Mouse (Mus musculus) kidney, adult 18-20 months (tissue): ENCODE measurements around the gene Cops9.

Experiments used
- DNase-seq: peaks from one replicate; pipeline ENCODE4 v3.0.0; 2021

Gene Cops9

DNA sequence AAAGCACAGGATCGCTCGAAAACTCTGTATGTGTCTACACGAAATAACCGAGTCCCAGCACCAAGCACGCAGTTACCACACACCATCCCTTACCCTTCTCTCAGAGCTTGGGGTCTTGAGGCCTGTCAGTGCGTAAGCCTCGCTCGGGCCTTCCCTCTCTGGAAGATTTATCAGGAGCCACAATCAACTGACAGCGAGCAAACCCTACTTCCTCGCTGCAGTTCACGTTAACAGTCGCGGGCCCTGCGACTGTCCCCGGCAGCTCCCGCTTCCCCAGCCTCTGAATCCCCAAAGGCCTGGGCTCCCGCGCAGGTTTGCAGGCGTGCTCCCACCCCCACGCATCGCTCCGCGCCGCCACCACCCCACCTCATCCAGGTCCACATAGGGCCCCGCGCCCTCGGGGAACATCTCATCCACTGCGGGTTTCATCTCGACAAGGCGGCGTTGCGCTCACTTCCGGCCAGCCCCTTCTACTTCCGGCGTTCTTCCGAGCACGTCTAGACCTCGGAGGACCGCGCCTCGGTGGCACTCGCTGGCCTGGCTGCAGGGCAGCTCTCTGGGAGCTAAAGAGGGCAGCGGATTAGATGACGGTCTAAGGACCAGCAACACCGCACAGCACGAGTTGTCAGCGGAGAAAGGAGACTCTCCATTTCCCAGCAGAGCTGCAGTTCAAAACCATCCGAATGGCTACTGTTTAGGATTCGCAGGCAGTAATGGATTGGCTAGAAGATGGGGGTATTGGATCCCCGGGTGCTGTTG, at the start of gene Cops9:
TSS of gene Cops9 (minus strand) at position 472 of the 759 bp plus-strand sequence.
- DNase-seq: peak; percentile 91

DNA sequence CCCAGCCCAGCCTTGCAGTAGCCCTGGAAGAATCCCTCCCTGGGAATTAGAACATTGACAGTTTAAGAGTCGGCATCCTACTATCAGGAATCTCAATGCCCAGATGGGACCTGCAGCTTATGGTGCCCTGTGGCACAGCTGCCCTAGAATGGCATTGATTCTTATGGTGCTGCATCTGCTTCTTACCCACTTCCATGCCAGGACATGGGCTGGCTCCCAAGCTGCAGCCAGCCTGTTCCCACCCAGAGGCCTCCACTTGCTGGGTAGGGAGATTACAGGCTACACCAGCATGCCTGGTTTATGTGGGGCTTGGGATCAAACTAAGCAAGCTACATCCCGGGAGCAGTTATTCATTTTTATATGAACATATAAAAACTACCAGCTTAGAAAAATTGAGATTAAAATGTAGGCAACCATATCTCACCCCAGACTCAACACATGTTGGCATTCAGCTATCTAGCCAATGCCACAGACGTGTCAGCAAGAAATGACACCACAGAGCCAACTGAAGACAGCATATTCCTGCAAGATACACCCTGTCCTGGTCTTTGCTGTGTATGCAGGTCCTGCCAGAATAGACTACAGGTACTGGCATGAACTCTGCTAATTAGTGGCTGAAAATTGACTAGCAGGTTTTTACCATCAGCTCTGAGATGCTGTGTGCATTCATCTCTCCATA, 49.5 kb upstream of the Cops9 start:
- DNase-seq: no peak

DNA sequence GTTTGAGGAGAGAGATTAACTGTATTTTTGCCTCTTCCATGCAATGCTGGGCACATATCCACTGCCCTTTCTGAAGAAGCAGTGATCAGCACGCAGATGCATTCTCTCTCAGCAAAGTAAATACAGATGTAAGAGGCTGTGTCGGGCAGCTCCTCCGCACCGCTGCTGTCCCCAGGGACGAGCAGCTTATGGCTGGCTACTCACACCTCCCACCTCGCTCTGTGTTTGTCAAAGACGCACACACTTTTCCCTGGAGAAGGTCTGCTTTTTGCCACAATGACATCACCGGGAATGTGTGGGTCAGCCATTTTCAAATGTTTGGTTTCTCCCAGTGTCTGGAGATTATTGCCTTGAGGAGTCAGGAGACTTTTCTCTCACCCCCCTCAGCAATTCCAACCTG, 45.2 kb upstream of the Cops9 start:
- DNase-seq: no peak

DNA sequence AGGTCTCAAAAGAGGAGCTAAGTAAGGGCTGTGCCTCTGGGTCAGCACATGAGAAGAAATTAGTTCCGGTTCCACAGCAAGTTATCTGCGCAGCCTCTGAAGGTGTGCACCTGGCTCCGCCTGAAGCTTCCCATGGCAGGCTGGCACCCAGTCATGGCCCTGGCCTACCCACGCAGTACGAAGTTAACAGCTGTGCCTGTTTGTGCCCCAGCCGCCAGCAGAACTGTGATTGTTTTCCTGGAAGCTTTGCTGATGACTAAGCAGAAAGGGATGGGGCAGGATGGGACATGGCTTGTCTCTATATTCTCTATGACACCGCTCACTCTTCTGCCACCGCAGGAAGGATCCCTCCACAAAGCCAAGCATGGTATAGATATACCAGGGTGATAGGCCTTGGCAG, 41.4 kb upstream of the Cops9 start:
- DNase-seq: no peak

DNA sequence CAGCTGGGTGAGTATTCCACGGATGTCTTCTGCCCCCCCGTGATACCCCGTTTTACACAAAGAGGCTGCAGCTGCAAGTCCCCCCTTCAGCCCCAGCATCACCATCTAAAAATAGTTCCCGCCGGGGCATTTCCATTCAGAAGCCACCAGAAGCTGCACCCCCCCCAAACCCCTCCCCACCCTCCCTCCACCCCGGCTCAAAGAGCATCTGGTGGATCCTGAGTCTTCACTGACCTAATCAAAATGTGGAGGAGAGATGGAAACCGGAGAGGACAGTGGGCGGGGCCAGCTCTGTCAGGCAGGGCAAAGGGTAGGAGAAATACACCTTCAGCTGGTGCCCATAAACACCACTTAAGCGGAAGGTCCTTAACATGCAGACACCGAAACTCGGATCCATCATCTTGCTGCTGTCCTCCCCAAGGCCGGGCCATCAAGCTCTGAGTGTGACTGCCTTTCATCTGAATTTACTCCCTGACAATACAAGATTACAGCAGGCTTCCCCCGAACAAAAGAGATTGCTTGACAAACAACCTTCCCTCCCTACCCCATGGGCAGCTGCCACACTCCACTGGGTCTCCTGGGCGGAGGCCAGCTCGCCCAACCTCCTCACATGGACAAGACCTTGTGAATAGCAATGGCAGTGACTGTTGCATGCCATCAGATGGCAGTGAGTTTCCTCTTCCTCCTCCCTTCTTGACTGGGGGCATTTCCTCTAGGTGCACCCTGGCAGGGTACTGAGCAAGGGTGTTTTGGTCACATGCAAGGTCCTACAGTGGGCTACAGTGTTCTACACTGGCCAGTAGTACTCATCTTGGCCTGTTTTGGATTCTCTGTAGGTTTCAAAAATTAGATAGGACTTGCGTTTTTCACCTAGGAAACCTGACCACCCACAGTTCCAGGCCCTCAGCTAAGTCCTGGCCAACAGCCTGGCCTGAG, 39.2 kb upstream of the Cops9 start:
- DNase-seq: peak; percentile 75

DNA sequence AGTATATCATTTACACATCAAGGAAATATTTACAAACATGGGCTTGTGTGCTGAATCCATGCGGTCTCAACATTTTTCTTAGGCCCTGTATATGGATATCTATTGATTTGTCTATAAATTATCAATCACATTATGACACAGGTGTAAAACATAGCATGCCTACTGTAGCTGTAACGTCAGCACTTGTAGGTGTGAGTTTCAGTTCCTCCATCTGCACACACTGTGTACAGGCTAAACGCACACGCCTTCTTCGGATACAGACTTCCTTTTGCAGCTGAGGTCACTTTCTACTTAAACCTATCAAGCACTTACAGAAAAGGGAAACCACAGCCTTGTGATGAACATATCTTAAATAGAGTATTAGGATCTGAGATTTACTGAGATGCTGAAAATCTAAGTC, 37.0 kb upstream of the Cops9 start:
- no peak for DNase-seq

DNA sequence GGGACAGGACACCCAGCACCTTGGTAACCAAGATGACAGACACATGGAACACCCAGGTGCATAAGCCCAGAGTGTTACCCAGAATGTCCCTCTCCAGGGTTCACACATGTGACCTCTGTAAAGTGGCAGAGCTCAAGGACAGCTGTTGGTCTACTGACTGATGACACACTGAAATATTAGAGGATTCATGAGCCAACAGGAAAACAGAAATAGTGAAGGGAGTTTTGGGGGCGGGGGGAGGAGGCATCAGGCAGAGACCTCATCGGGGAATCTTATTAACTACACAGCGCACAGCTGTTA, 34.8 kb upstream of the Cops9 start:
- DNase-seq: no peak

DNA sequence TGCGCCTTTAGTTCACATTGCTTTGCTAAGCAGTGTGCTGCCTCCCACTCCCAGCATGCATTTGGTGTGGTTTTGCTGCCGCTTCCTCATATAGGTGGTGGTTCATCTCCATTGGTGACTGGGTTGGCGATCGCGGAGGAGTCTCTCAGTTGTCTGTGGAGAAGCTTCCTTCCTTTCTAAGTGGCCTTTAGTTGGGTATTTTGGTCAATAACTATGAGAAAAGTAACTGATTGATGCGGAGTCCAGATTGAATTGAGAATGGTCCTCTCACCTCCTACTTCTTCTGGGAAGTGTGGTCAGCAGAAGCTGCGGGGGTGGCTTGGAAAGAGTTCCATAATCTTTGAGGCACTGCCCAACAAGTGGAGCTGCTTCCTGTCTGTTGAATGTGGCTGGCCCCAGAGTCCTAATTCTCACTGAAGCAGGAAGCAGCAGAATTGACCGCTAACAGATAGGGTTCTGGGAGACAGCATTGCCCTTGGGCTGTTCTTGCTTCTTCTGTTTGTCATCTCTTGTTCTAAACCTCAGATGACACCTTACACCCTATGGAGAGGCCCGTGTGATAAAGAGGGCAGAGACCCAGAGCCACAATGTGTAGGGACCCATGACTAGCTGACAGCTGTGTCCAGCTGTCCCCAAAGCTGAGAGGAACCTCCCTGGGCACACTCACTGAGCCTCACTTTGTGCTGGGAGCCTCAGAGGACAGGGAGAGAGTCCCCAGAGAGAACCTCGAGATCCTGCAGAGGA, 34.3 kb upstream of the Cops9 start:
- no peak for DNase-seq

DNA sequence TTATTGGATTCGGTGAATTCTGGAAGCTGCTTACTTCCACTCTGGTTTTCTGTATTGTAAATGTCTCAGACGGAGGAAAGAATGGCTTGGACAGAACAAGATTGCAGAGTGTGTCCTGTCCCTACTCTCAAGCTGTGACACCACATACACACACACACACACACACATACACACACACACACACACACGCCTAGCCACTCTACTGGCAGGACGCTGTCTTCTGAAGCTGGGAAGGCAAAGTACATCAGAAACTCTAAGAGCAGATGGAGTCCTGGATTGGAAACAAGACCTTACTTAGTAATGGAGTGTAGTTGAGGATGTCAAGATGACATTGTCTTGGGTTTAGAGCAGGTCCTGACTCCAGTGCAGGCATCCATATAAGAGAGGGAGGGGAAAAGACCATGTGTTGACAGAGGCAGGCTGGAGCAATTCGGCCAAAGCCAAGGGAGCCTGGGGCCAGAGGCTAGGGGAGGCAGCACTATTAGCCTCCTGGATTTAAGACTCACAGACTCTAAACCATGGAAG, 31.5 kb upstream of the Cops9 start:
- no peak for DNase-seq

DNA sequence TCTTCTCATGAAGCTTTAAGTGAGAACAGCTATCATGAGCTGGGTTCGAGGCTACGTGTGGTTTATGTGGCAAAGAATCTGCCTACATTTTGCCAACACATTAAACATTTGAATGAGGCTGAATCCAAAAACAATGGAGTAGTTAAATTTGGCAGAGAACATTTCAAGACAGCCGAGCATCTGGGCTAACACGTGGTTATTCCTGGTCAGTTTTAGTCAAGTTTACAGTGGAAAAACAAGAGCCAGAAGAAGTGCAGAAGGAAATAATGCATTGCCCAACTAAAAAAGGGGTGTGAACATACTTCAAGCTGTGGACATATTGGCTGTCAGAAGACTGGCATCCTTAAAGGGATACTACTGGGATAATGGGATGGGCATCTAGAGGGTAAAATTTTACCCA, 29.5 kb upstream of the Cops9 start:
- DNase-seq: no peak

DNA sequence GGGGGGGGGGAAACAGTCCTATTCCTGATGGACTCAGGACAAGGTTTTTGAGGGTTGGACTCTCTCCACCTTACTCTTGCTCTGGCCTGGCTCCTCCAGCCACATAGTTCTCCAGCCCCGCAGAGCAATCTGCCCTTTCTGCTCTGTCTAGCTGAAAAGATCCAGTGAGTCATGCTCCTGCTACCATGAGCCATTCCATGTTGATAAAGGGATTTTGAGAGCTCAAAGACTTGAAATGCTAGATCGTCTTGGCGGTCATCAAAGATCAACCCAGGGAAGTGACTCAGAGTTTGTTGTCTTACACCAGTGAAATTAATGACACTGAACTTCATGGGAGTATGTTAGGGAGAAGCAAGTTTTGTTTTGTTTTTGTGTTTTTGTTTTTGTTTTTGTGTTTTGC, 27.6 kb upstream of the Cops9 start:
- DNase-seq: no peak

DNA sequence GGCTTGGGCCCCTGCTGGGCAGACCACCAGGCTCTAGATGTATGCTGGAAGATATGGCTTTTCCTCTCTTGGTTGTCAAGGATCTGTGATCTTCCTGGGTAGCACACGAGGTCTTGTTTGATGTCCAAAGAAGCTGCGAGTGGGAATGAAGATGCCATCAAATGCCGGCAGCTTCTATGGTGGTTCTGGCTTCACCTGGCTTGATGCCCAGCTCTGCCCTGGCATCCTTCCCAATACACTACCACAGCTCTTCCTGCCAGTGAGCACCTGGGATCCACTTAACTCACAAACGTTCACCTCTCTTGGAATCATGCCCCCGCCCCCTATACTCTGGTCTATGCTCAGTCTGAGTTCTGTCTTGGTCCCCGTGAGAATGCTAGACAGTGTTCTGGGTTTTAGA, 25.3 kb upstream of the Cops9 start:
- peak; percentile 38 for DNase-seq

DNA sequence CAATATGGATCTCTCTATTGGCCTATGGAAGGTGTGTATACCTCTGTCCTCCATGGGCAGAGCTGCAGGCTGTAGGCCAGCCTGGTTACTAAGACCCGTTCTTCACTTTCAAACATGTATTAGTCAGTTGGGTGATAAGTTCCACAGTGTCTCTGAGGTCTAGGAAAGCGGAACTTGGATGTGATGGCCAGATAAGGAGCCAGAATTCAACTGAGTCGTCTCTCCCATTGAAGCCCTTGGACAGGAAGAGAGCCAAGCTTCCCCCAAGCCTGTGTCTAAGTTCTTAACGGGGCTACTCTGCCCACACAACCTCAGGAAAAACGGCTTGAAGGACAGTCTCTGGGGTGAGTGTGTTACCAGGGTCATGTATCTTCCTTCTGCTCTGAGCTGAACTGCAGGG, 17.6 kb upstream of the Cops9 start:
- DNase-seq: no peak

DNA sequence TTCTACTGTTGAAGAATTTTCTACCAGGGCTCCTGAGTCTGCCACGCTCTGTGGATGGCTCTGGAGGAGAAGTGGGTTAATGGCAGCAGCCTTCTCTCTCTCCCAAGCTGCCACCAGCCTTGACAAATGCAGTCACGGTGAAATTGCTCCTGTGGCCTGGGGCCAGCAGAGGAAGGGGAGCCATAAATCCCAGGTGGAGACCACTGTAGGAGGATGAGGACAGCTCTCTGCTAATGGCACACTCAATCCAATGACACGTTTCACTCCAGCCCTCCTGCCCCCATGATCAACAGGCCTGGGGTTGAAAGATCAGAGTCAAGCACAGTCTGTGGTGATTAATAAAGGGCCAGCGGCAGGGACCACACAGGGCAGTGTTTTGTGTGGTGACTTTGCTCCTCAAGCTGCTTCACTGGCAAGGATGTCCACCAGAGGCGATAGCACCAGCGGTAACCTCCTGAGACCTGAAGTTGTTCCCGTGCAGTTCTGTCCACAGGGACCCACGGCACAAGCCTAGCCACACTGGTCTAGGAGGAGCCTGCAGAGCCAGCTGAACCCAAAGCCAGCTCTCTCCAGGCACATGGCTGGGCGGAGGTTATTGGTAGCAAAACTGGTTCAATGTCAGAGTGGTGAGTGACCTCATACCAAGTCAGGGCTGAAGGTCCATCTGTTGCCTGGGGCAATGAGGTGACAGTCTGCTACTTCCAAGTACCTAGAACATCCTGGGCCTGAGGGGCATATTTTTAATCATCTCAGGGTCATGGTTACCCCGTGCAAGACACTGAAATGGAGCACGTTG, 15.4 kb upstream of the Cops9 start:
- no peak for DNase-seq

DNA sequence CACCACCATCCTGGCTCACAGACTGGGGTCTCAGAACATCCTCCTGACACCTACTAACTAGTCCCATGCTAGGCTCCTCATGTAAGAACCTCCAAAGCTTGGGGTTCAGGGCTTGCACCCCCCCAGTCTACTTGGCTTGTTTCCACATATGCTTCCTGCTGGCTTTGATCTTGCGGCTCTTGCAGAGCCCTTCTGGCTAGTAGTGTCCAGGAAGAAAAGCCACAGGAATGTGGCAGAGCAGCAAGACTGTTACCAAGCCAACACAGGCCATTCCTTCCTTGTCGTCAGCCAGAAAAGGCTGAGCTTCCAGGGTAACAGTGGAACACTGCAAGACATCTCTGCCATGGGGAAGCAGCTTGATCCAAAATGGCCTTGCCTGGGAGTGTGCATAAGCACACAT, 12.9 kb upstream of the Cops9 start:
- no peak for DNase-seq

DNA sequence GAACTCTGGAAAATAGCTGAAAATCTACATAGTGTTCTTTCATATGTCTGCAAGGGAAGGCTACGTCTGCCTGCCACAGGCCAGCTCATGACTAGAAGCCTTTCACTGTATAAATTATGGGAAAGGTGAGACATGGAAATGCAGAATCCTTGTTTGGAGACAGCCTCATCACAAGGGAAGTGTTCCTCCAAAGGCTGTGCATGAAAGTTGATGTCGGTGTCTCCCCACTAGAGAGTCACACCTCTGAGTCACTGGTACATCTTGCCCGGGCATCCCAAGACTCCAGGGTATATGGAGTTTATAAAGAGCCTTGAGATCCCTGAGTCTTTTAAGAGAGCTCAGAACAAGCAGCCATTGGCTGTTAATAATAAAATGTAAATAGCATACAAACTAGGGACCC, 11.4 kb upstream of the Cops9 start:
- no peak for DNase-seq

DNA sequence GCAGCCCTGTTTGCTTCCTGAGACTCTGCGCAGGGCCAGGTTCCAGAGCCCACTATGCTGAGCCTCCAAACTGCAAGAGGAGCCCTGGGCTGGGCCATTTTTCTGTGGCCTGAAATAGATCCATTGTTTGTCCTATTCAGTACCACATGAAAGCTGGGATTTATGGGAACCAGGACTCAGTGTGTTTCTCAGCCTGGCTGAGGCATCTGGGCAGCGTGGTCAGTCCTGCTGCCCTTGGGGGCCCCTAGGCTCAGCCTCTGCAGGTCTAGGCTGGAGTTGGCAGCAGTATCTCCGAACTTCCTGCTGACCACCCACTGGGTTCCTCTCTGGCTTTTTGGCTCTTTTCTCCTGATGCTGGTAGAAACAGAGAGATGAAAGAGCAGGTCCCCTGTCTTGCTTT, 9.7 kb upstream of the Cops9 start:
- DNase-seq: no peak

DNA sequence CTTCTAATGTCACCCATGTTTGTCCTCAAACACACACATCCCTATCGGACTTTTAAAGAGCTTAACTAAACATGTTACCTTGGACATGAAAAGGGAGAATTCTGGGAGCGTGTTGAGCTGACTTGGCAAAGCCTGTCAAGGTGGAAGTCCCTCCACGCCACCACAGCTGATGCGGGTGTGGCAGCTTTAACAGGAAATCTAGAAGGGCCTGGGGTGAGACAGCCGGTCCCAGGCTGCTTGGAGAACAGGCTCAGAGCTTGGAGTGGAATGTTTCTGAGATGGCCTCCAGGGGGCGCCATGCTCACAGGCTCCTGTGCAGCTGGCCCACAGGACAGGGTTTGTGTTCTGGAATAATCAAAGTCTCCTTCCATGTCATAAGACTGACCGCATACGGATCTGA, 6.9 kb upstream of the Cops9 start, which contains the start of gene Otos:
TSS of gene Otos (minus strand) at position 169 of the 400 bp plus-strand sequence.
- peak; percentile 71 for DNase-seq

DNA sequence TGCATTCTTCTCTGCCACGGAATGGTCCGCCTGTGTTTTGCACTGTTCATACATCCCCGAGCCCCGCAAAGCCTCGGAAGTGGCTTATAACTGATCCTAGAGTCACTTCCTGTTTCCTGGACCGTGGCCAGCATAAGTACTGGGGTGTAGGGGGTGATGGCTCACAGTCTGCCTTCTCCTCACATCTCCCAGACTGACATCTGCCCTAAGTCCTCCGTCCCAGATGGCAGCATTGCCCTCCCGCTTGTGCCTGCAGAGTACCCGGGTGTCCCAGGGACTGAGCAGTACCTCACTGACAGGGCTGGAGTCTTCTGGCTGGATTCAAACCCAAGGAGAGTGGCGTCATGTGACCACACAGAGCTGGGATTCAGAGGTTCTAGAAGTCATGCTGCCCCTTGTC, 6.4 kb upstream of the Cops9 start:
- DNase-seq: no peak

DNA sequence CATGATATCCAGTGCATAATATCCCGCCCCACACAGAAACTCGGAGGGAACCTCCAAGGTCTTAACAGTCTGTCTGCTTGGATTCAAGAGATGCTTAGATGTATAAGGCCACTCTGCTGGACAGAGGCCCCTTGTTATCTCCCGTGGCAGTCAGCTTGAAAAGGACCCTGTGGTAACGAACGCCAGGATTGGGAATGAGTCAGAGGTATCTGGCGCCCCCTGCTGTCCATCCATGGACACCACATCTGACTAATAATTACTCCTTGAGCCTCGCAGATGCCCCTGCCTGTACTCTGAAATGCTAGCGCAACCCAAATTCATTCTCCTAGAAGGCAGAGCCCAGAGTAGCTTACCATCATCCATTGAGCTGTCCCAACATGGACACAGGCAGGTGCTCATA, 6.0 kb upstream of the Cops9 start:
- peak; percentile 72 for DNase-seq

DNA sequence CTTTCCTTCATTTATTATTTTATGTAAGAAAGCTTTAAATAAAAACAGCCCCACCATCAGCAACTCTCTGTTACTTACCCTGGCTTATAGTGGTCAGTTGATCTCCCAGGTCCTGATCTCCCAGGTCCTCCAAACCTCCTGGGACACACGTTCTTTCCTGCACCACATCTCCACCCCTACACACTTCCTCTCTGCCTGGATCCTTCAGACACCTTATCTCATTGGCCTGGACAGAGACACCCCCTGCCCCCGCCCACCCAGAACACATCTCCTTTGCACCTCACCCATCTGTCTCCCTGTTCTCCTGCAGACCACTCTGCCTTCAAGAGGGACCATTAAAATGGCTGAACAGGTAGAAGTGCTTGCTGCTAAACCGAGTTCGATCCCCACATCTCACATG, 5.2 kb upstream of the Cops9 start:
- DNase-seq: no peak

DNA sequence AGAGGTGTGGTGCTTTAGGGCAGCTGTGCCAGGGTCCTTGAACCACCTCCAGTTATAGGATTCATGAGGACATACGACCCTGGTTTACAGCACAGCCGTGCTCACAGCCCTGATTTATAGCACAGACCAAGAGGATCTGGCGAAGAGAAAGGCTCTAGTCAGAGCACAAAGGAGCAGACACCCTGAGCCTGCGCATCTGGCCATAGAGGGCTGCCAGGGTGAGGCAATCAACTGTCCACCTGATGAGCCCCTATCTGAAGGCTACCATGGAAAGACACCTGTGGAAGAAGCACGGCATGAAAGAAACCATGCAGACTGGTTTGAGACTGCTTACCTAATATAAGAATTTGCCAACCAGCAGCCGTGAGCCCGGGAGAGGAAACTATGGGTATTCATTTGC, 4.8 kb upstream of the Cops9 start:
- no peak for DNase-seq
